Mouse (Mus musculus) lung, postnatal 0 days (tissue): ENCODE data around the gene Xpc.

Experiments used
- CTCF ChIP-seq: IDR thresholded peaks from 2 replicates; pipeline ENCODE4 v1.5.1; 2016; ENCODE audit warnings: antibody characterized with exemption, mild to moderate bottlenecking
- EP300 ChIP-seq: IDR thresholded peaks from 2 replicates; pipeline ENCODE4 v1.6.1; 2016; ENCODE audit warnings: antibody characterized with exemption, mild to moderate bottlenecking, control low read depth

GRCm38 (mm10) chr6:91449472-91450225 is 66.0 kb downstream of the Xpc start:
- no peak for TF ChIP-seq EP300
- TF ChIP-seq CTCF = no peak
